Mouse (Mus musculus): Measurements from ENCODE around the gene Ppm1m.

DNA sequence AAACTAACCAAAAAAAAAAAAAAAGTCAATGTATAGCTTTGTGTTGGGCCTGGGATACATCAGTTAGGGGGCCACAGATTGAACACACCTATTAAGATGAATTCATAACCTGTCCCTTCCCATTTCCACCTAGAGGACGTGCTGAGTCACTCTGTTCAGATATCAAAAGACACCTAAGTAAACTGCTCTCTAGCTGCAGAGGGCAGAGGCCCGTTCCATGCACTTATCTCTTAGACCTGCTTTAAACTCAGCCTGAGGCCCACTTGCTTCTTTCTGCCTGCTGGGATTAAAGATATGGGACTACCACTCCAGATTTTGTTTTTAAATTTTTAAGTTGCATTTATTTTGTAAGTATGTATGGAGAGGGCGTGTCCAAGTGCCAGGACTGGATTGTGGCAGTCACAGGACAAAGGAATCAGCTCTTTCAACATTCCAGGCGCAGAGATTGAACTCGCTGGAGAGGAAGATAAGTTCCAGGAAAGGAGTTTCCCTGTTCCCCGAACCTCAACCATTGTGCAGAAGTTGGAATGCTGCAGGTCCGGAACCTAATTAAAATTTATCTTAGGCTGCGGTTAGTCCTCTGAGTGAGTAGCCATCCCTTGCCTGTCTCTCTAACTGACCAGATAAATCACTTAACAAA, 28.4 kb upstream of the Ppm1m start:
- TF ChIP-seq CTCF (IDR thresholded peaks at IDR 0.05; ENCODE audit: borderline replicate concordance, extremely low read depth, insufficient read depth, insufficient read length) (no peak), POLR2A (IDR thresholded peaks at IDR 0.05; ENCODE audit: borderline replicate concordance, extremely low read depth, insufficient read depth, insufficient read length, poor library complexity, severe bottlenecking) (no peak)
